Mouse (Mus musculus) embryo, embryonic 10 days (tissue): ENCODE data around the gene Cox20.
"Not testable (repeated sequence)": the region's sequence is repeated elsewhere in the genome, so short reads cannot be mapped to it uniquely, and the experiment has no call there.

Source experiments
- DNase-seq: peaks from one replicate; pipeline ENCODE4 v3.0.0-alpha.2; 2015; ENCODE audit warnings: low spot score

The Cox20 gene

DNA sequence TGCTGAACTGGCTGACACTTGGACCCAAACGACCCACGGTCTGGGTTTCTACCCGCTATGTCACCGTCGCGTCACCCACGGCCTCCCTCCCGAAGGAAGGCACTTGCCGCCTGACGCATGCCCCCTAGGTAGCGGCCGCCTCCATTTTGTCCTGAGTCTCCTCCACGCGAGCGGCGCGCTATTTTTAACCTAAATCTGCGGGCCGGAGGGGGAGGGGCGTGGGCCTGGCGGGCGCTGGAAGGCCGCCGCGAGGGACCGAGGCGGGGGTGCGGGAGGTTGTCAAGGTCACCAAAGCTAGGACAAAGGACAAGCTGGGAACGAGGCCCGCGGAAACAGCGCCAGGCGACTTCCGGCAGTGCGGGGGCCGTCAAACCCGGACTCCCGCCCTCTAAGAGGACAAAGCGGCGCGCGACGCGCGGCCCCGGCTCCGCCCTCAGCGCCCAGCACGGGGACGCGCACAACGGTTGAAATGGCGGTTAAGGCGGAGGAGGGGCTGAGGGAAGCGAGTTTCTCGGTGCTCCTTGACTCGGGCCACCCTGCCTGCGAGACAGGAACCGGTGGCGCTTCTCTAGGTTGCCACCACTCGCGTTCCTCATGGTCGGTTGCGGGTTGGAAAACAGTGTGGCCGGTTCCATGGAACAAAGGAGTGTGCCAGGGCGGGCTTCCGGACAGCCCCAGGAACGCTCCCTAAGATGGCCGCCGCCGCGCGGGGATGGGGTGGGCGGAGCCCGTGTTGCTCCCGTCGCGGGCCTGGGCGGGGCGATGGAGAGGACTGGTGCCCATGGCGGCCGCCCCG lies at the start of gene Cox20:
Gene Cox20, plus strand, starts transcription at position 742 of the 796 bp plus-strand sequence.
- peak; percentile 94 for DNase-seq

DNA sequence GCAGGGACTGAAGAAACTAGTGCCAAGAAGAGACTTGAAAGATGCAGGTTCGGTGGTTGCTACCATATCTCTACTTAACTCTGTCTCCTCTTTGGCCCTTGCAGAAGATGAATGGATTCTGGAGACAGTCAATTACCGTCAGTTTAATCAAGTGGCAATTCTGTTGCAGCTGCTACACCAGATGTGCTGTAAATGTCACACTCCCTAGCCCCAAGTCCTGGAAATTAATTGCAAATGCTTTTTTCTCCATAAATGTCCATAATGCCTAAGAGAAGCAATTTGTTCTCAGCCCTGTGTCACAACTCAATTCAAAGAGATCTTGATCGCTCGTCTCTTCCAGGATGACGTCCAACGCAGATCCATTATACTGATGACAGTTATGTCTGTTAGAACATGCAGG lies 48.3 kb upstream of the Cox20 start:
- DNase-seq, result no peak

DNA sequence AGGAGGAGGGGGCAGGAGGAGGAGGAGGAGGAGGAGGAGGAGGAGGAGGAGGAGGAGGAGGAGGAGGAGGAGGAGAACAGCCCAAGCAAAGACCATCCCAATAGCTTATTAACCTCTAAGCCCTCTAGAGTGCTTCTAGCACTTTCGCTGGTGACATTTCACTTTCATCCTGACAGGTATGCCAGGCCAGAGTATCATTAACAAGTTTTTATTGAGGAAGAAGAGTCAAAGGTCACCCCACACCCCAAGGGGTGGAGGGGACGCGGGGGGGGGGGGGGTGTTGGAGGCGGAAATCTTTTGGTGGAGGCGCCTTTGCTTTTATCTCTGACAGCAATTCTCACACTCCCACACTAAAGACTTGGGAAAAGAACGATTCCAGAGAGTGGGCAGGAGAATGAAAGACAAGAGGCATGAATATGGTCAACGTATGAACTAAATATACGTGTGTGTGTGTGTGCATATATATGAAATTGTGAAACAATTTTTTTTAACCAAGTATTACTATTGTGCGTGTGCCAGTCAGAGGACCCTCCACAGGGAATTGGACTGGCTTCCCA lies 43.7 kb upstream of the Cox20 start:
- peak; percentile 24 for DNase-seq

DNA sequence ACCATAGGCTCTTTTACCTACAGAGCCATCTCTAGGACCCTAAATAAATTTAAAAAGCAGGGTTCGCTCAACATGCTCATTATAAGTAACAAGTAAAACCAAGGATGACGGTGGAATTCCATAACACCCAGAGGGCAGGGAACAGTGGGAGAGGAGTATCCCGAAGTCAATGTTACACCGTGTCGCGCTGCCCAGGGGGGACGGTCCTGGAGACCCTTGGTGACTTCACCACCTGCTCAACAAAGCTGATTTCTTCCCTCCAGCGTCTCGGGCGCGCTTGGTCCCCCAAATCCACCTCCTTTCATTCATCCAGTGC lies 43.2 kb upstream of the Cox20 start:
- DNase-seq, result no peak

DNA sequence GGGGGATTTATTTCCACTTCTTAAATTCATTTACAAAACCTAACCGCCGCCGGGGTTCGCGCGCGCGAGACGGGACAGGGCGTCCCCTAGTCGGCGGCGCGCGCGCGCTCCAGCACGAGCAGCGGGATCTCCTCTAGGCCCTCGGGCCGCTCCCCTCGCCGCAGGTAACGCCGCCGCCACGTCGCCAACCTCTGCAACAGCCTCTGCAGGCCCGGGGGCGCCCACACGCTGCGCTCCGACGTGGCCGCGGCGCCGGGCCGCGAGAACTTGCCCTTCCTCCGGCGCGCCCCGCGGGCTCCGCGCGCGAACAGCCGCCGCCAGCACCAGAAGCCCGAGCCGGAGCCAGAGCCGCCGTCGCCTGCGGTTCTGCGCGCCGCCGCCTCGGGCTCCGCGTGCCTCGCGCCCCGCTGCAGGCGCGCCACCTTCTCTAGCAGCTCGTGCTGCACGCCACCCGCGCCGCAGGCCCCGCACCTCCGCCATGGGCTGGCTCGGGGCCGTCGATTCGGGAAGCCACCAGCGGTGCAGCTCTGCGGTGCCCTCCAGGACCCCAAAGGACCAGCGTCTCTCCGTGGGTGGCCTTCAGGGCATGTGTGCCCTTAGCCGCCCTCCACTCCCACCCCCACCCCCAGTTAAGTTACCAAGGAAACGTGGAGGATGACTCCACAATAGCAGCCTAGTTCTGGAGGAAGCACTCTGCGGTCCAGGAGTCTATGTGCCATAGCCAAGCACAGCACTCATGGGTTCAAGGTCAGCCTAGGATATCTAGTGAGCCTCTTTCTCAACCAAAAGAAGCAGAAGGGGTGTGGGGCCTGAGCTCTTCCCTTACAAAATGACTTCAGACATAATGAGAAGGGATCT lies 42.6 kb upstream of the Cox20 start:
- DNase-seq, result peak; percentile 74

DNA sequence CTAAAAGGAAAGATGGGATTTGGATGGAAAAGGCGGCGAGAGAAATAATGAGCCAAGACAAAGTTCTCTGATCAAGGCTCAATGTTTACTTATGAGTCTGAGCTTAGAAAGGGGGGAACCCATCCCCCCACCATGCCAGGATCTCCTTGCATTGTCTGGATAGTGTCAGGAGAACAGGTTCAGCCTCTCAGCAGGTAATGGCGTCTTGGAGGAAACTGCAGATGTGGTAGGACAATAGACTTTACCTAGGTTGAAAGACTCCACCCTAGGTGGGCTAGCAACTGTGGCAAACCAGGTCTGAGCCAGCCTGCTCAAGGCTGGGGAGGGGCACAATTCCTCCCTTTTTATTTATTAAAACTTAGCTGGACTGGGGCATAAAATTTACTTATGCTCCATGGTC lies 35.6 kb upstream of the Cox20 start:
- DNase-seq, result not testable (repeated sequence)

DNA sequence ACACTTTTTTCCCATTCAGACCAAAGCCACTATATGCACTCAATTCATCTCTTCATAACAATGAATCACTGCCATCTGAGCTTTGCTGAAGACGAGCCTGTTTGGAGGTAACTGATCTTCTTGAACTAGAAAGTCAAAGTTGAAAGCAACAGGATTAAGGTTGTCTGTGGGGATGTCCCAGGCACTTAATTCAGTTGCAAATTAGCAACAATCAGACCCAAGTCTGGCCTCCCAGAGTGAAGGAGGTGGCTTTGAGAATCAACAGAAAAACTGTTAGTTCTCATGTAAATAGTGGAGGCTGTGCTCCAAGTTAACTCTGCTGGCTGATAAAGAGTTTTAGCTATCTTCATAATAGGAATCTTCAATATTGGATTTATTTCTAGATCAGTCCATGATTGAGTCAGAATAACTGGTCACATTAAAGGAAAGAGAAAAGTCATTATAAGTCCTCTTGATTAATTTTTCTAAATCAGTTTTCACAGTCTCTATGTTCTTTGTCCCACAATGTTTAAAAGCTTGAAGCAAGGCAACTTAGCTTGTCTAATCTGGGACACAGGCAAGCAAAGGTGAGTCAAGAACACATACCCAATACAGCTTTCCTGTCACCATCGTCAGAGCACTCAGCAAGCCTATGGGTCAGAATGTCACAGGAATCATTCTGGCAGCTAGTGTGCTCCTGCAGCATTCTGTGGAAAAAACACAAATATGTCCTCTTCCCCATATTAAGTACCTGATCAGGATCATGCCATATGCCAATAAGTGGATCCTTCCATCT lies 34.8 kb upstream of the Cox20 start:
- no peak for DNase-seq

DNA sequence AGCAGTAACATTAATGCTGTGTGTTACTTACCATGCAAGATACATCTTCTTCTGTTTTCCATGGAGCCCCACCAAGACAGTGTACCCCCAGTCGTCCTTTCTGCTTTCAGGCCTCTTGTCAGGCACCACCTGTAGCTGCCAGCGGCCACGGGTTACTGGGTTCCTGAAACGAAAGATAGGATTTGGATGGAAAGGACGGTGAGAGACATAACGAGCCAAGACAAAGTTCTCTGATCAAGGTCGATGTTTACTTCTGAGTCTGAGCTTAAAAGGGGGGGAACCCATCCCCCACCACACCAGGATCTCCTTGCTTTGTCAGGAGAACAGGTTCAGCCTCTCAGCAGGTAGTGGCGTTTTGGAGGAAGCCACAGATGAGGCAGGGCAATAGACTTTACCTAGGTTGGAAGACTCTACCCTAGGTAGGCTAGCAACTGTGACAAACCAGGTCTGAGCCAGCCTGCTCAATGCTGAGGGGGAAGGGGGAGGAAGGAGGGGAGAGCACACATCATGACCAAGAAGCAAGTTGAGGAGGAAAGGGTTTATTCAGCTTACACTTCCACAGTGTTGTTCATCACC lies 31.2 kb upstream of the Cox20 start:
- no peak for DNase-seq

DNA sequence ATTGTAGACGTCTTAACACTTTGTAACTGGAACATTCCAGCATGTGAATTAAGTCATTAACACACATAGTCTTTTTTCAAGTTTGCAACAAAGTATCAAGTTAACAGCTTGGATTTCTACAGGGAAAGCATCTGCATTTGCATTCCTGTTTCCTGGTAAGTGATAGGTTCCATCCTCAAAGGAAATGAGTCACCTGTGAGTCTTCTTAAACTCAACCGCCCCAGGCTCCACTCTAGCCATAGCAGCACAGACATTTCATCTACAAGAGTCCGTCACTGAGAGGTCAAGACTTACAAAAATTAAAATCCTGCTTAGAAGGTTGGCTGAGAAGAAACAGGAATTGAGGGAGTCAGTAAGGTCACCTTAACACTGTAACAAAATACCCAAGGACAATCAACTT lies 27.2 kb upstream of the Cox20 start:
- no peak for DNase-seq

DNA sequence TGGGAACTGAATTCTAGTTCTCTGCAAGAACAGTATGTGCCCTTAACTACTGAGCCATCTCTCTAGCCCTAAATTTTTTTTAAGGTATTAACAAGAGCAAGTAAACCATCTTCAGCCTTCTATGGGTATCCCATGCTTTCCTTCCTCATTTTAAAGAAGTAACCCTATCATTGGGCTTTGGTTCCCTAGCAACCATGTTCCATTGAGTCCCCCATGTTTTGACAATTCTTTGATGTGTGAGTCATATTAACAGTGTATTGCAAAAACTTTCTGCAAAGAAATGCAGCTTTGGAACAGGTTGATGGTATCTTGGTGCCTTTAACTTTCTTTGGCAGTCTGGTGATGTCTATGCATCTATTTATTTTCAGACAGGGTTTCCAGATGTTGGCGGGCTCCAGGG lies 24.9 kb upstream of the Cox20 start:
- no peak for DNase-seq

DNA sequence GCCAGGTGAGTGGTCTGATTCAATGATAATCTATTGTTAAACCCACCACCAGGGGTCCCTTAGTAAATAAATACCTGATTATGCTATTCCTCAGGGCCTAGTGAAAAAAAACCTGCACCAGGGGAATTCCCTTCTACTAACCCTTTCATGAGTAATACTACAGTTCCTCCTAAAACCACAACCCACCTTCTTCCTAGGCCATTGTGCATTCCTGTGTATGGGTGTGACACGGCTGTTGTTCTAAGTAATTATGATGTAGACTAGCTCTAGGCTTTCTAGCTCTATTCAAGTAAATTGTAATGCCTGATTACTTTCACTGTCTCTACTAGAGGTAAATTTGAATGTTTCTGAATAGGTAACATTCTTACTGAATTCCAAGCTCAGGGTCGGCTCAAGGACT lies 17.7 kb upstream of the Cox20 start:
- DNase-seq, result not testable (repeated sequence)

DNA sequence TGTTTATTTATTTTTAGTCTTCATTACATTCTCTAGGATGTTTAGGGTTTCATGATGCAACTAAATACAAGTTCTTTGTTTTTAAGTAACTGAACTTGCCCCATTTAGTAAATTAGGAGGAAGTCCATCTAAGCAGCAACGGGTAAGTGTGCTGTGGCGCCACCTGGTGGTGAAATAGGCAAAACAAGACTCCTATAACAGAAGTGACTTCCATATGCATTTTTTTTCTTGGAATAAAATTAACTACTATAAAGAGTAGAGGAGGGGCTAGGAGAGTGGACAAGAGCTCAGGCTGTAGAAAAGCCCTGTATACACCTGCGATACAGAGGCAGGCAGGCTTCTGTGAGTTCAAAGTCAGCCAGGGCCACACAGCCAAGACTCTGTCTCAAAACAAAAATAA lies 15.5 kb upstream of the Cox20 start:
- peak; percentile 87 for DNase-seq

DNA sequence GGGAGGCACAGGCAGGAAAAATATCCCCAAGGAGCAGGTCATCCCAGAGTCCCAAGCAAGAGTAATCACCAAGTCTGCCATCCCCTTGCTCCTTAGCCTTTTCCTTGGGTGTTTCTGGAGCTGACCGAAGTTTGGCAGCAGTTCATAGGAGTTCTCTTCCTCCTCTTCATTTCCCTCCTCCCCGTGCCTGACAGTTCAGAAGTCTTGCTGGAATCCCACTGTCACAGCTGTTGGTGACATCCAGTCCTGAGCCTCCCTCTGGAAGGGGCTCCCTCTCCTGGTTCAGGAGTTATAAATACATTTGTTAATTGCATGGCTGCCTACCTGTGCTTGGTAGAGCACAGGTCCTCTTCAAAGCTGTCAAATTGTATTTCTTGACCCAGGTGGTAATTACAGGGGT lies 9.4 kb upstream of the Cox20 start:
- DNase-seq, result no peak

DNA sequence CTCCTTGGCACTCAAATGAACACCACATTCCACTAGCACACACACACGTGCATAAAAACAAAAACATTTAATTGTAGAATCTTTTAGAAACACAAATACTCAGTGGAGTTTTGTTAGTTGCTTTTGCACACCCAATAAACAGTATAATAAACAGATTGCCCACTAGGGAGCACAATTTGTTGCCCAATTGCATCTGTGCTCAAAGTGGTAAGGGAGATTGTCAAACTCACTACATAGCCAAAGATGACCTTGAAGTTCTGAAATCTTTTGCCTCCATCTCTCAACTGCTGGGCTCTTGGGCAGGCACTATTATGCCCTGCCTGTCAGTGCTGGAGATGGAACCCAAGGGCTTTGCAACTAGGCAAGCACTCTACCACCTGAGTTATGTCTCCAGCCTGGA lies 8.8 kb upstream of the Cox20 start:
- DNase-seq, result no peak

DNA sequence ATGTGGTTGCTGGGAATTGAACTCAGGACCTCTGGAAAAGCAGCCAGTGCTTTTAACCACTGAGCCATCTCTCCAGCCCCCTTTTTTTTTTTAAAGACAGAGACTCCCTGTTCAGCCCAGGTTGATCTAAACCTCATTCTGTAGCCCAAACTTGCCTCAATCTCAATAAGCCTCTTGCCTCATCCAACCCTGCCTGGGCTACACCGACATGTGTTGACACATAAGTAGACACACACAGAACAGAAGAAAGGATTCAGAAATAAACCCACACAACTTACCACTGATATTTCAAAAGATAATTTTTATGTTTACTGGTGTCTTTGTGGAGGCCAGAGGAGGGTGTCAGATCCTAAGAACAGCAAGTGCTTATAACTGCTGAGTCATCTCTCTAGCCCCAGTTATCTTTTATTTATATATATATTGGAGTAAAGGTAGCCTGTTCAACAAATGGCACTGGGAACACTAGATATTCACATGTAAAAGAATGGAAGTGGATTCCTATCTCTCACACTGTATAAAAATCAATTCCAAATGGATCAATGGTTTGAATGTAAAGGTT lies 5.8 kb upstream of the Cox20 start:
- no peak for DNase-seq

DNA sequence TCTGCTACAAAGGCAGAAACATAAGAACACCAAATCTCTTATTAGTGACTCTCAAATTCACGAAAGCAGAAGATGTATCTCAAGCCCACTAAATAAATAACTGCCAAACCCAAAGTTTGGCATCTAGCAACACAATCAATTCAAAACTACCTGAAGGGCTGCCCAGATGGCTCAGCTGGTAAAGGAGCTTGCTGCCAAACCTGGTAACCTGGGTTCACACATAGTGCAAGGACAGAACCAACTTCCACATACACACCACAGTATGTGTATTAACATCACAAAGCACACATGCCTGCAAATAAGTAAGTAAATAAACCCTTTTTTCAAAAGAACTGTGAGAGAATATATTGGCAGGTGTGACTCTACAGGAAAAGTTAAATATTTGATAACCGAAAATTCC lies 4.7 kb upstream of the Cox20 start:
- DNase-seq, result no peak

DNA sequence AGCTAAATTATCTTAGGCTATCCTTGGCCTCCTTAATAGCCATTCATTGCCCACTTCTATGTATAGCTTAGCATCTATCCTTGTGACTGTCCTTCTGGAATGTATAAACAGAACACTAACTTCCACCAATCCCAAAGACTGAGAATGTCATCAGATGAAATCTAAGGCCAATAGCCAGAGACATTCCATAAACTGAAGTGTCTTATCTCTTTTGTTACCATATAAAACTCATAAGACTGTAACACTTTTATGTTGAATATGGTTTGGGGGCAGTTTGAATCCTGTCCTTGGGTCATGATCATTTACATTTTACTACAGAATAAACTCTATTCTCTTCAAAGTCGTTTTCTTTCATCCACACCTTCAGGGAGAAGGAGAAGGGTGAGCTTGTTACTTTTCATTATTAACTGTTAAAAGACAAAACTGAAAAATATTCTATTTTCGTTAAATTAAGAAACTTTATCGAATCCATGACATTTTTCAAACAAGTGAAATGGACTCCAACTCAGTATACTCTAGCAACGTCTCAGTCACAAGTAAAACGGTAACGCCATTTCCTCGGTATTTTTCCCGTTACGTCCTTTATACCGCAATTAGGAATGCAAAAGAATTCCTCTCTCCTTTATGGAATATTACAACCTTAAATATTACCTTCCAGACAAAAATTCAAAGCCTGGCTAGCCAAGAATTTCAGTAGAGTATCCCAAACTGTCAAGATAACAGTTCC lies 1.5 kb upstream of the Cox20 start:
- DNase-seq, result peak; percentile 17

DNA sequence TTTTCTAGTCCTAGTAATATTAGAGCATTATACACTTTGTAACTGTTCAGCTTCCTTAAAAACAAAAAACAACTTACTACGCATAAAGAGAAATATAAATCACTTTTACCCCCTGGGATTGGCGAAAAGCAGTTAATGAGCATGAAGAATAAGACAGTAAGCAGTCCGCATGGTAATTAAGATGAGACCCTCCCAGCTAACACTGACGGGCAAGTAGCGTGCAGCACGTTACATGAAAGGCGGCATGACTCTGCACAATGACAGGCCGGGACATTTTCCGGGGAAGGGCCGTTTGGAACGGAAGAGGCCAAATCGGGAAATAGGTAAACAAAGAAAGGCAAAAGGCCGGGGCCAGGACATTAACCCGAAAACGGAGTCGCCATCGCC lies 935 bp upstream of the Cox20 start:
- DNase-seq, result peak; percentile 95

DNA sequence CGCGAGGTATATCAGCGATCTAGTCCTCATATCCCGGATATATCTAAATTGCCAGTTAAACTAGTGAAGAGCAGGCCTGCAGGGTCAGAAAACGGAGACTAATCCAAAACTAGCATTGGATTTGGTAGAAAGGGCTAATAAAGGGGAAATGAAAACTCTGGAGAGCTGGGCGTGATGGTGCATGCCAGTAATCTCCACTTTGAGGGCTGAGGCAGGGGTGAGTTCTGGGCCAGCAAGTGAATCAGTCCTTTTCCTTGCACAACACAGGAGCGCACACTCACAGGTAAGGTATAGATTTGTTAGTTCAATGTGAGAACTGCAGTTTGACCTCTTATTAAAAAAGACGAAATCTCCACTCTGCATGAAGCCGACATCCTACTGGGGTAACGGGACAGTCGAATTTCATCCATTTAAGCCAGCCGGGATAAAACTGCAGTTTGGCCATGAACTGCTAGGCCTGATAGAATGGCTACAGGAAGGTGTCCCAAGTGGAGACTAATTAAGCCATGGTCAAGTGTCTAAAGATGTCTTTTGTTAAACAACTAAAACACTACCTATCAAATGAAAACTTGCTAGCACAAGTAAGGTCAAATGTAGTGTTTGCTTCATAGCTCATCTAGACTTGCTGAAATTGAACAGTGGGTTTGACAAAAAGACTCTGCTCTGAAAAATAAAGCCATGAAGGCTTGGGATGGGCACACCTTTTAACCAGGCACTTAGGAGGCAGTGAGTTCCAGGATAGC lies 536 bp downstream of the Cox20 start:
- peak; percentile 54 for DNase-seq

DNA sequence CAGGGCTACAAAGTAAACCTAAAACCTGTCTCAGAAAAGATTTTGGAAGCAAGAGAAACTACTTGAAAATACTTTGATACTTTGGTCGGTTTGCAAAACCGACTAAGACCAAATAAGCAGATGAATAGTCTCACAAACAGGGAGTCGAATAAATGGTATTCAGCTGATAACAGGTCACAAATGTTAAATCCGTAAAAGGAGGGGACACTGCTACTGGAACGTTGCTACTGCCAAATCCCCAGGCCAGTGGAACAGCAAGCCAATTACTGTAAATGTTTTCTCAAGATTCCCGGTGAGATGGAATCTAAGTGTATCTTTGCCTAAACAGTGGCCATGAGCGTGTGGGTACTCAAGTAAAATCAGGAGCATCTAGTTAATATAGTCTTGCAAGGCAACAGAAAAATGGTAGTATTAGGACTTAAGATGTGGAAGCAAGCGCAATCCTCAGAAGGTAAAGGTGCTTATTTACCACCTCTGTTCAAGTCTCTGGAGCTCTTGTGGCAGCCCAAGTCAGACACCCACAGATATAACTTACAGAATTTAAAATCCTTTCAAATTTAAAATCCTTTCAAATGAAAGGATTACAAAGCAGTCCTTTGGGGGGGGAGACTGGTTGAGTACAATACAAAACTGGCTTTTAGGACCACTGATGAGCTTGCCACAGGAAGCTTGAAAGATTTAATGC lies 1.2 kb downstream of the Cox20 start:
- peak; percentile 47 for DNase-seq
